In genomic region chr16:19153046-19153445, GRCm38 (mm10) we compare ENCODE assay signal across 20 mouse cellular contexts.
"Had no signal": no experiment of that assay in that cellular context is flagged by ENCODE, and none has a peak within 500 bp of the region (broad histone marks: within the 10 kb centered on the region; RNA-seq: fewer than 3 reads in every experiment).

No protein-coding gene starts in this region.

- H3K4me1 ChIP-seq: liver, embryonic 12.5 days; midbrain, embryonic 10.5 days; midbrain, embryonic 12.5 days; neural tube, embryonic 13.5 days; neural tube, embryonic 15.5 days had no signal

- H3K27me3 ChIP-seq: liver, embryonic 12.5 days; midbrain, embryonic 12.5 days; neural tube, embryonic 13.5 days; neural tube, embryonic 15.5 days had no signal

- H3K4me2 ChIP-seq: liver, embryonic 12.5 days; lung, embryonic 14.5 days; midbrain, embryonic 12.5 days; neural tube, embryonic 13.5 days; neural tube, embryonic 15.5 days had no signal

- H3K4me3 ChIP-seq: liver, embryonic 12.5 days; midbrain, embryonic 10.5 days; midbrain, embryonic 12.5 days; myocyte; neural tube, embryonic 13.5 days; neural tube, embryonic 15.5 days had no signal

- H3K27ac ChIP-seq: liver, embryonic 12.5 days; liver, embryonic 14.5 days; midbrain, embryonic 10.5 days; midbrain, embryonic 12.5 days; neural tube, embryonic 13.5 days; neural tube, embryonic 15.5 days had no signal

- H3K9ac ChIP-seq: liver, embryonic 12.5 days; liver, embryonic 14.5 days; lung, embryonic 14.5 days; midbrain, embryonic 12.5 days; neural tube, embryonic 13.5 days; neural tube, embryonic 15.5 days had no signal

- H3K9me3 ChIP-seq: liver, embryonic 12.5 days; midbrain, embryonic 10.5 days; midbrain, embryonic 12.5 days; neural tube, embryonic 13.5 days; neural tube, embryonic 15.5 days had no signal

- ATAC-seq: liver, embryonic 12.5 days; midbrain, embryonic 16.5 days had no signal

- DNase-seq: lung, adult 18-20 months; lung, embryonic 14.5 days; lung, postnatal 14 days; lung, postnatal 4 days; midbrain, embryonic 14.5 days; retina, postnatal 1 day; right cerebral cortex, adult 18-20 months; right cerebral cortex, postnatal 25 days; right cerebral cortex, postnatal 4 days; thymus, adult 18-20 months; thymus, postnatal 14 days; thymus, postnatal 36 days had no signal

- H3K36me3 ChIP-seq: liver, embryonic 12.5 days; midbrain, embryonic 10.5 days; midbrain, embryonic 12.5 days; neural tube, embryonic 13.5 days; neural tube, embryonic 15.5 days had no signal
